Mouse (Mus musculus) naive thymus-derived CD4-positive, alpha-beta T cell, adult 2 months (primary cell): Measurements from ENCODE around the gene Entpd2.

Source experiments
- DNase-seq: peaks from one replicate; pipeline ENCODE4 v3.0.0-alpha.2; 2011; ENCODE audit warnings: low read depth

Entpd2 gene

DNA sequence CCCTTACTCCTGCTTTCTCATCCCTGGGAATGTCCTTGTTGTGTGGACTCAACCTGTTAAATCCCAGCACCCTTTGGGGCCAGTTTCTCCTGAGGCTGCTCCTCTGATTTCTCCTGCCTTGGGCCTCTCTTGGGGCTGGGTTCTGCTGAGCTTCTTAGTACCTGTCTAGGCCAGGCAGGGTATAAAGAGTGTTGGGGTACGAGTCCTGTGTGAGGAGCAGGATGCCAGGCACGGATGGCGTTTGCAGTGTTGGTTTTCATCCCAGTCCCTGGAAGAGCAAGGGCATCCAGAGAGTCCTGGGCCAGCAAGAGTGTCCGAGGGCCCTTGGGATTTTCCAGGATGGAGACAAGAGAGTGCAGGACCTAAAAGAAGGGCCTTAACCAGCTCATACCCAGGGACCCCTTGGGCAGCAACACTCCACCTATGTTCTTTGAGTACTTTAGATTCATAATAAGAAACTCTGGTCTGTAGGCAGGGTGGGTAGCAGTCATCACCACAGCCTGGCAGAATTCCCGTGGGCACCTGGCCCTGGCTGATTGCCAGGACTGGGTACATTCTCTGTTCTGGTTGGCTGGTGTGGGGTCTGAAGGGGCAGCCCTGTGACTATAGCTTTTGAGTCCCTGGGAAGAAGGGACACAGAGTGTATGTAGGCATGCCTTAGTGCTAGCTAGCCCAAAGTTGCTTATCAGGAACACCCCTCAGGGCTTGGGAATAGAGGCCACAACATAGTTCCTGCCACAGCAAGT lies 33.9 kb downstream of the Entpd2 start:
- DNase-seq = peak; percentile 36

DNA sequence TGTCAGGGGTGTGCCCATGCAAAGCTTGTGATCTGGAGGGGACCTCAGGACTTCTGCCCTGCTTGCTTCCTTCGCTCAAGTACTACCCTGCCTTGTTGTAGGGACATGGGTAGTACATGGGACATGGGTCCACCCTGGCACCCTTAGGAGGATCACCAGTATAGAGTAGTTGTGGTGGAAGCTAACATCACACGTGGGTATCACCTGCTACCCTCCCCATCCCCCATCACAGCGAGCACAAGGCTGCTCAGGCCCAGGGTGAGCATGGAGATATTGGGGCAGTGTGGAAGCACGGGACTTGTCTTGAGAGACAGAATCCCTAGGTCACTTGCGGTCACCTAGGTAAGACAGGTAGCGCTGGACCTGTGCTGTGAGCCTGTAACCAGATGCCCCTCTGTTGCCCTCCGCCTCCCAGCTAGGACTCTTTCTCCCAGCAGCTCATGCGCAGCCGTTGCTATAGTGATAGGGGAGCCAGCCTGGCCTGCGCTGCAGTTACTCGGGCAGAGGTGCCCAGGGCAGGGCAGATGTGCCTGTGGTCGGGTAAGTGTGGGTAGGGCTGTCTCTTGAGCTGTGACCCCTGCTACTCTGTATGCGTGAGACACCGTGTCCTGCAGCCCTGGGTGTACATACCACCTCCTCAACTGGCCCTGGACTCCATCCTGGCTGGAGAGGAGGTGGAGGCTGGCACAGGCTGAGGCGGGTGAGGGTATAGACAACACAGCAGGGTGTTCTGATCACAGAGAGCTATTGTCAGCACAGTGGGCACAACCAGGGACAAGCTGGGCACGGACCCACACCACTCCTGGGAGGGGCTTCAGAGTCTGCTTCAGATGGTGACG lies 34.9 kb downstream of the Entpd2 start:
- DNase-seq = no peak

DNA sequence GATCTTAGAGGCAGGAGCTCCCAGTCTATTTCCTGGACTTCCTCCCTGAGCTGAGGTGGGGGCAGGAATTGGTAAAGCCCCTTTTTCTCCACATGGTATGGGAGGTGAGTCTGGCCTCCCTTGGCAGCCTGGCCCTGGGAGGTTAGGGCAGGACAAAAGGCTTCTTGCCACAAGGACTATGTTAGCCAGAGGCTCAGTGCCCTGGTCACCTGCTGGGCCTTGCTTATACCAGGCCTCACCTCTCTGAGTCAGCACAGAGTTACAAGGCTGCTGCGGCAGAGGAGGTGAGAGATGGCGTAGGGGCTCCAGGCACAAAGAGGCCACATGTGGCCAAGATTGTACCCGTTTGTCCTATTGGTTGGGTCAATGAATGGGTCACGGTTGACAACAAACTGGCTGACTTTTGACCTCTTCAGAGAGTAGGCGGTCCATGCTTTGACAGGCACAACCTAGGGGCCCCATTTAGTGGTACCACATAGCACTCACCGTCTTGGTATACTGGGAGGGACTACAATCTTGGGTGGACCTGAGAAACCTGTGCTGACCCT lies 35.7 kb downstream of the Entpd2 start:
- DNase-seq = no peak

- no peak for DNase-seq
These were observed 36.8 kb downstream of the Entpd2 start for GRCm38 (mm10) chr2:25432326-25433098.

GRCm38 (mm10) chr2:25433101-25433500 lies 37.4 kb downstream of the Entpd2 start:
- DNase-seq = no peak

DNA sequence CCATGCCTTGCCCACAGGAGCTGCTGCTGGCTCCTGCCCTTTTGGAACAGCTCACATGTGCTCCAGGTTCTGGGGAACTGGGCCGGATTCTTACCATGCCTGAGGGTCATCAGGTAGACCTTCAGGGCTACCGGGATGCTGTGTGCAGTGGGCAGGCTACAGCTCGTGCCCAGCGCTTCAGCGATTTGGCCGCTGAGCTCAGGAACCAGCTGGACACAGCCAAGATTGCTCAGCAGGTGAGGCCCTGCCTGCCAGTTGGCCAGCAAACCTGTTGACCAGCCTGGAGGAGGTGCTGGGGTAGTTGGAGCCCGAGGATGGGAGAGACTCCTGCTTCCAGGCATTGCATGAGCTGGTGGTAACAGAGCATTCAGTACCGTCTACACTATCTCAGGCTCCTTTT lies 38.6 kb downstream of the Entpd2 start:
- no peak for DNase-seq

- DNase-seq = no peak
These were observed 40.7 kb downstream of the Entpd2 start for GRCm38 (mm10) chr2:25436286-25436820.

GRCm38 (mm10) chr2:25441067-25441466 lies 45.4 kb downstream of the Entpd2 start:
- DNase-seq = no peak

DNA sequence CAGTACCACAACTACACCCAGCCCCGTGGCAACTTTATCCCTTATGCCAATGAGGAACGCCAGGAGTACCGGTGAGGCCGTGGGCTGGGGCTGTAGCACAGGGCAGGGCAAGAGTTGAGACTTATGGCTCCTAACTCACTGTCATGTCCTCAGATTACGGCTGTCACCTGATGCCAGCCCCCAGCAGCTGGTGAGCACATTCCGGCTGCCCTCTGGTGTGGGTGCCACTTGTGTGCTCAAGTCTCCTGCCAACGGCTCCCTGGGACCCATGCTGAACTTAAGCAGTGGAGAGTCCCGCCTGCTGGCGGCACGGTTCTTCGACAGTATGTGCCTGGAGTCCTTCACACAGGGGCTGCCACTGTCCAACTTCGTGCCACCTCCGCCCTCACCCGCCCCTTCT lies 47.0 kb downstream of the Entpd2 start:
- DNase-seq = no peak
